Mouse (Mus musculus) MEL (cell line): ENCODE measurements around the gene Fnbp4. TPM values are rescaled to one million over a fixed set of nuclear protein-coding genes. Genes with fewer than 3 reads are reported as not detected.

ENCODE experiments used
- DNase-seq: peaks from one replicate; pipeline ENCODE4 v3.0.0; 2011; ENCODE audit warnings: low read depth, low spot score
- H3K27ac ChIP-seq: 2 replicates; pipeline ENCODE4 v1.5.1; 2012; ENCODE audit warnings: low read depth, mild to moderate bottlenecking, control low read depth, low read length, moderate library complexity; ENCODE audit not compliant: control insufficient read depth
- H3K27me3 ChIP-seq, 2 experiments: fragments of 150-350 bp in 1 of 2; sonication (generic) in 1 of 2; 2 replicates each; pipeline ENCODE4 v1.6.1; 2012; ENCODE audit warnings: low read length in 2 of 2, mild to moderate bottlenecking in 2 of 2, improper control_type of control experiment in 1 of 2, moderate library complexity in 1 of 2; ENCODE audit not compliant: insufficient read depth in 2 of 2, control insufficient read depth in 1 of 2
- H3K36me3 ChIP-seq, 2 experiments: 2 replicates each; pipeline ENCODE4 v1.6.1; 2012 to 2014; ENCODE audit warnings: low read length in 2 of 2, improper control_type of control experiment in 1 of 2, inconsistent platforms in 1 of 2, mild to moderate bottlenecking in 1 of 2; ENCODE audit not compliant: insufficient read depth in 2 of 2, control insufficient read depth in 1 of 2
- H3K4me1 ChIP-seq, 2 experiments: fragments of 150-350 bp in 1 of 2; sonication (generic) in 1 of 2; 2 replicates each; pipeline ENCODE4 v1.6.1; 2012; ENCODE audit warnings: low read length in 2 of 2, improper control_type of control experiment in 1 of 2, mild to moderate bottlenecking in 1 of 2; ENCODE audit not compliant: insufficient read depth in 2 of 2, control insufficient read depth in 1 of 2
- H3K4me3 ChIP-seq, 2 experiments: fragments of 150-350 bp in 1 of 2; sonication (generic) in 1 of 2; 2 replicates each; pipeline ENCODE4 v1.5.1; 2012; ENCODE audit warnings: low read depth in 2 of 2, low read length in 2 of 2, mild to moderate bottlenecking in 2 of 2, moderate library complexity in 2 of 2, control low read depth in 1 of 2, improper control_type of control experiment in 1 of 2; ENCODE audit not compliant: control insufficient read depth in 1 of 2, insufficient read depth in 1 of 2
- H3K79me2 ChIP-seq: 2 replicates; pipeline ENCODE4 v1.6.1; 2012; ENCODE audit warnings: mild to moderate bottlenecking, low read length, moderate library complexity; ENCODE audit not compliant: control insufficient read depth, poor library complexity, insufficient read depth
- H3K9ac ChIP-seq: 2 replicates; pipeline ENCODE4 v1.6.1; 2012; ENCODE audit warnings: low read depth, mild to moderate bottlenecking, control low read depth, low read length, moderate library complexity; ENCODE audit not compliant: control insufficient read depth, poor library complexity, severe bottlenecking
- H3K9me3 ChIP-seq: fragments of 150-350 bp; sonication (generic); replicated peaks from 2 replicates; pipeline ENCODE4 v1.6.1; 2012; ENCODE audit warnings: mild to moderate bottlenecking, low read length, improper control_type of control experiment, moderate library complexity; ENCODE audit not compliant: insufficient read depth
- BHLHE40 ChIP-seq: IDR thresholded peaks from 2 replicates; pipeline ENCODE4 v1.6.1; 2012; ENCODE audit warnings: low read depth, mild to moderate bottlenecking, inconsistent platforms, low read length, improper control_type of control experiment, borderline replicate concordance
- ETS1 ChIP-seq: IDR thresholded peaks from 2 replicates; pipeline ENCODE4 v1.6.1; 2012; ENCODE audit warnings: low read depth, mild to moderate bottlenecking, inconsistent platforms, low read length, improper control_type of control experiment, moderate library complexity
- GATA1 ChIP-seq: IDR thresholded peaks from 2 replicates; pipeline ENCODE4 v1.6.1; 2011; ENCODE audit warnings: low read depth, low read length, improper control_type of control experiment
- HCFC1 ChIP-seq: IDR thresholded peaks from 2 replicates; pipeline ENCODE4 v1.6.1; 2012; ENCODE audit warnings: low read depth, mild to moderate bottlenecking, inconsistent platforms, low read length, improper control_type of control experiment, moderate library complexity
- MAFK ChIP-seq: IDR thresholded peaks from 2 replicates; pipeline ENCODE4 v1.6.1; 2011; ENCODE audit warnings: low read depth, mild to moderate bottlenecking, low read length, improper control_type of control experiment, borderline replicate concordance
- MAX ChIP-seq: IDR thresholded peaks from 2 replicates; pipeline ENCODE4 v1.6.1; 2011; ENCODE audit warnings: low read length, improper control_type of control experiment
- MXI1 ChIP-seq: IDR thresholded peaks from 2 replicates; pipeline ENCODE4 v1.6.1; 2011; ENCODE audit warnings: mild to moderate bottlenecking, low read depth, low read length, improper control_type of control experiment
- POLR2A ChIP-seq, 2 experiments: IDR thresholded peaks; 2 replicates each; pipeline ENCODE4 v1.6.1; 2011 to 2012; ENCODE audit warnings: low read length in 2 of 2, mild to moderate bottlenecking in 2 of 2, control low read depth in 1 of 2, improper control_type of control experiment in 1 of 2, low read depth in 1 of 2, moderate library complexity in 1 of 2; ENCODE audit not compliant: control insufficient read depth in 1 of 2, insufficient read depth in 1 of 2, poor library complexity in 1 of 2
- POLR2AphosphoS2 ChIP-seq: IDR thresholded peaks from 2 replicates; pipeline ENCODE4 v1.6.1; 2011; ENCODE audit warnings: low read length, improper control_type of control experiment
- POLR2AphosphoS5 ChIP-seq: IDR thresholded peaks from 2 replicates; pipeline ENCODE4 v1.6.1; 2012; ENCODE audit warnings: low read depth, borderline replicate concordance, mild to moderate bottlenecking, inconsistent platforms, low read length, moderate library complexity, mixed read lengths
- SIN3A ChIP-seq: IDR thresholded peaks from 2 replicates; pipeline ENCODE4 v1.6.1; 2012; ENCODE audit warnings: low read length, improper control_type of control experiment, inconsistent platforms
- SMC3 ChIP-seq: IDR thresholded peaks from 2 replicates; pipeline ENCODE4 v1.6.1; 2011; ENCODE audit warnings: low read depth, low read length, improper control_type of control experiment
- TCF12 ChIP-seq: IDR thresholded peaks from 2 replicates; pipeline ENCODE4 v1.6.1; 2014; ENCODE audit warnings: low read depth, mild to moderate bottlenecking, inconsistent platforms, low read length, improper control_type of control experiment, moderate library complexity
- UBTF ChIP-seq: IDR thresholded peaks from 2 replicates; pipeline ENCODE4 v1.6.1; 2012; ENCODE audit warnings: low read depth, mild to moderate bottlenecking, inconsistent platforms, low read length, improper control_type of control experiment, moderate library complexity, borderline replicate concordance; ENCODE audit not compliant: insufficient read depth
- USF1 ChIP-seq: IDR thresholded peaks from 2 replicates; pipeline ENCODE4 v1.6.1; 2014; ENCODE audit warnings: low read depth, mild to moderate bottlenecking, inconsistent platforms, low read length, improper control_type of control experiment, moderate library complexity
- ZMIZ1 ChIP-seq: IDR thresholded peaks from 2 replicates; pipeline ENCODE4 v1.6.1; 2012; ENCODE audit warnings: low read depth, mild to moderate bottlenecking, inconsistent platforms, low read length, improper control_type of control experiment, moderate library complexity
- polyA plus RNA-seq, 2 experiments: library from polyadenylated mRNA; stranded (reverse) in 1 of 2; unstranded in 1 of 2; fragments of >175 nt in 1 of 2; fragments of >200 nt in 1 of 2; gene quantifications; 2 replicates each; pipeline versions ENCODE4 v1.2.1 to v1.2.4; 2012; ENCODE audit warnings: low replicate concordance in 2 of 2, low read depth in 1 of 2; ENCODE audit not compliant: insufficient read length in 2 of 2, insufficient read depth in 1 of 2, missing spikeins in 1 of 2
- total RNA-seq: library from RNA; depleted of rRNA; stranded (reverse); fragments of 300-350 nt; gene quantifications from 2 replicates; pipeline ENCODE4 v1.2.3, GENCODE M21; 2012

Fnbp4 gene
- total and polyA plus RNA-seq, 3 experiments: 42.1 to 353 (median 73.7) TPM

- no peaks in the 10 kb centered on the region for H3K36me3 ChIP-seq
- H3K9ac ChIP-seq: no peak overlapping the region
- no peaks in the 10 kb centered on the region for H3K9me3 ChIP-seq
- H3K4me1 ChIP-seq: no peaks in the 10 kb centered on the region
- H3K4me3 ChIP-seq: no peak overlapping the region
- TF ChIP-seq ETS1 (no peak), MAFK (0 out of 2 replicates have a peak, but pooled peaks have one; percentile 29)
- no peaks in the 10 kb centered on the region for H3K79me2 ChIP-seq
- no peak overlapping the region for H3K27ac ChIP-seq
- no peak for DNase-seq
- no peaks in the 10 kb centered on the region for H3K27me3 ChIP-seq
These were observed 63.3 kb downstream of the Fnbp4 start for GRCm38 (mm10) chr2:90808241-90809126.

GRCm38 (mm10) chr2:90810751-90811150 lies 65.6 kb downstream of the Fnbp4 start:
- Histone ChIP-seq H3K9ac (no peak overlapping the region), H3K79me2 (no peaks in the 10 kb centered on the region), H3K9me3 (no peaks in the 10 kb centered on the region), H3K27ac (no peak overlapping the region), H3K4me1 (no peaks in the 10 kb centered on the region), H3K4me3 (no peak overlapping the region), H3K36me3 (no peaks in the 10 kb centered on the region), H3K27me3 (no peaks in the 10 kb centered on the region)
- DNase-seq: no peak
- TF ChIP-seq USF1: no peak
- no peak for TF ChIP-seq HCFC1
- TF ChIP-seq SMC3: no peak
- TF ChIP-seq TCF12: no peak
- no peak for TF ChIP-seq UBTF
- no peak for TF ChIP-seq SIN3A
- TF ChIP-seq MAX: no peak
- no peak for TF ChIP-seq GATA1
- no peak for TF ChIP-seq ZMIZ1
- no peak for TF ChIP-seq POLR2AphosphoS5
- no peak for TF ChIP-seq MXI1

- Histone ChIP-seq H3K9me3 (no peaks in the 10 kb centered on the region), H3K79me2 (no peaks in the 10 kb centered on the region), H3K27ac (no peak overlapping the region), H3K27me3 (no peaks in the 10 kb centered on the region), H3K4me1 (no peaks in the 10 kb centered on the region), H3K9ac (no peak overlapping the region), H3K36me3 (no peaks in the 10 kb centered on the region), H3K4me3 (no peak overlapping the region)
- TF ChIP-seq UBTF: no peak
- no peak for TF ChIP-seq MAX
- TF ChIP-seq BHLHE40: no peak
- TF ChIP-seq MAFK: no peak
- TF ChIP-seq POLR2A (IDR thresholded peaks at IDR 0.05; ENCODE audit: control insufficient read depth in 1 of 2, insufficient read depth in 1 of 2, low read depth in 1 of 2, low read length in 2 of 2, poor library complexity in 1 of 2): no peak
- TF ChIP-seq POLR2AphosphoS2: no peak
- no peak for DNase-seq
These were observed 70.1 kb downstream of the Fnbp4 start for GRCm38 (mm10) chr2:90815266-90815665.
